Mouse (Mus musculus) T-helper 17 cell (primary cell): ENCODE measurements around the gene Wnk2.

Experiments
- in situ Hi-C, 2 experiments: fragments of 300-600 bp; cut with MboI, MseI; formaldehyde crosslinking; loops; 1 replicate in 1 of 2; 2 replicates in 1 of 2; pipeline ENCODE4 v1.15.1; 2025; ENCODE audit warnings: high pct_unique_total_duplicates in 2 of 2

Gene Wnk2

DNA sequence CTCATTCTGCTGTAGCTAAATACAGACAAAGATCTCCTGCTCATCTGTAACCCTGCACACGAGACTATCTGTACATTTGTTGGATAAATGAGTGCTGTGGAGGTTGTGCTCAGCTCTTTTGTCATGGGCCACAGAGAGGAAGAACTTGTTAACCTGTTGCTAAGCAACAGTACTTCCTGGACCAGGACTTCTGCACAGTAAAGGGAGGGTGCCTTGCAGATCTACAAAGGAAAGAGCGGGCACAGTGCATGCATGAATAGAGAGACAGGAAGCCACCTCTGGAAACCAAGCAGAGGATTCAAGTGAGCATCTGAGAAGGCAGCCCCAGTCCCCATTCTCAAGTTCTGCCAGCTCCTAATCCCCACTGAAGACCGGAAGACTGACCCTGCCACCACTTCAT lies 152.9 kb downstream of the Wnk2 start:
- in situ Hi-C loops: loop anchor here (5.0 kb wide), 2 partner anchors 48 to 68 kb away; no protein-coding TSS in a partner anchor

GRCm38 (mm10) chr13:48992914-48993313 lies 154.9 kb downstream of the Wnk2 start:
- in situ Hi-C loops: no loop called here

- in situ Hi-C loops: no loop called here
Observed at GRCm38 (mm10) chr13:48990138-48990537, 157.7 kb downstream of the Wnk2 start.
